Comparison of ENCODE assay signal across 12 mouse cellular contexts in genomic region chr15:29234635-29235034, GRCm38 (mm10).
DNase-seq lines count a peak whose midpoint lies in the region; ATAC-seq and TF ChIP-seq lines count a peak whose summit lies in the region.
"Had no signal": no experiment of that assay in that cellular context is flagged by ENCODE, and none has a peak within 500 bp of the region (broad histone marks: within the 10 kb centered on the region; RNA-seq: fewer than 3 reads in every experiment).

No protein-coding gene starts in this region.

- H3K9ac ChIP-seq in intestine, postnatal 0 days (ENCODE audit: low read depth, low read length): no peak overlapping the region
- H3K9ac ChIP-seq in intestine, embryonic 15.5 days: no peak overlapping the region
- no peak overlapping the region for H3K9ac ChIP-seq in ES-Bruce4 (ENCODE audit: low read depth, poor library complexity, severe bottlenecking)
- no peak overlapping the region for H3K9ac ChIP-seq in midbrain, embryonic 13.5 days (replicated peaks)
- H3K9ac ChIP-seq: kidney, embryonic 15.5 days; liver, embryonic 12.5 days had no signal

- ATAC-seq in intestine, postnatal 0 days: no peak
- ATAC-seq in intestine, embryonic 15.5 days: no peak
- ATAC-seq in midbrain, embryonic 13.5 days: no peak
- ATAC-seq: liver, embryonic 12.5 days had no signal

- TF ChIP-seq EP300 in ES-Bruce4 (IDR thresholded peaks at IDR 0.05; ENCODE audit: insufficient read depth, low read depth, low read length): no peak

- peak; percentile 10 for DNase-seq in adrenal gland, postnatal 10 days
- no peak for DNase-seq in adrenal gland, adult 8-10 months
- no peak for DNase-seq in brain, embryonic 14.5 days (ENCODE audit: low read depth)
- DNase-seq in urinary bladder, postnatal 10 days (ENCODE audit: low spot score): no peak
- DNase-seq: heart, postnatal 10 days; midbrain, embryonic 14.5 days had no signal

- H3K36me3 ChIP-seq in intestine, postnatal 0 days (ENCODE audit: control insufficient read depth, insufficient read depth): no peaks in the 10 kb centered on the region
- no peaks in the 10 kb centered on the region for H3K36me3 ChIP-seq in intestine, embryonic 15.5 days
- no peaks in the 10 kb centered on the region for H3K36me3 ChIP-seq in ES-Bruce4 (ENCODE audit: control insufficient read depth, insufficient read depth, low read length, poor library complexity, severe bottlenecking)
- no peaks in the 10 kb centered on the region for H3K36me3 ChIP-seq in midbrain, embryonic 13.5 days
- H3K36me3 ChIP-seq: kidney, embryonic 15.5 days; liver, embryonic 12.5 days had no signal

- H3K27me3 ChIP-seq in intestine, postnatal 0 days (replicated peaks; ENCODE audit: control insufficient read depth, insufficient read depth, low read length): no peaks in the 10 kb centered on the region
- no peaks in the 10 kb centered on the region for H3K27me3 ChIP-seq in intestine, embryonic 15.5 days (replicated peaks)
- no peaks in the 10 kb centered on the region for H3K27me3 ChIP-seq in ES-Bruce4 (ENCODE audit: control insufficient read depth, insufficient read depth, low read length, poor library complexity, severe bottlenecking)
- no peaks in the 10 kb centered on the region for H3K27me3 ChIP-seq in midbrain, embryonic 13.5 days
- H3K27me3 ChIP-seq: kidney, embryonic 15.5 days; liver, embryonic 12.5 days had no signal

- no peaks in the 10 kb centered on the region for H3K4me1 ChIP-seq in intestine, postnatal 0 days (replicated peaks; ENCODE audit: control insufficient read depth, insufficient read depth, low read length)
- no peaks in the 10 kb centered on the region for H3K4me1 ChIP-seq in intestine, embryonic 15.5 days (replicated peaks)
- H3K4me1 ChIP-seq in ES-Bruce4 (ENCODE audit: control insufficient read depth, insufficient read depth, low read length): no peaks in the 10 kb centered on the region
- H3K4me1 ChIP-seq in midbrain, embryonic 13.5 days (replicated peaks): no peaks in the 10 kb centered on the region
- H3K4me1 ChIP-seq: kidney, embryonic 15.5 days; liver, embryonic 12.5 days had no signal

- TF ChIP-seq POLR2A in ES-Bruce4 (IDR thresholded peaks at IDR 0.05; ENCODE audit: insufficient read depth, low read length): no peak
- no peak for TF ChIP-seq POLR2A in brain, embryonic 14.5 days (IDR thresholded peaks at IDR 0.05; ENCODE audit: borderline replicate concordance, extremely low read depth, insufficient read depth, insufficient read length, poor library complexity, severe bottlenecking)

- peak; percentile 15; the same call in 1 of the 2 replicates for TF ChIP-seq CTCF in intestine, postnatal 0 days (IDR thresholded peaks at IDR 0.05; ENCODE audit: low read depth)
- TF ChIP-seq CTCF in ES-Bruce4 (IDR thresholded peaks at IDR 0.05; ENCODE audit: low read depth, low read length): peak; percentile 58
- TF ChIP-seq CTCF in brain, embryonic 14.5 days (IDR thresholded peaks at IDR 0.05; ENCODE audit: borderline replicate concordance, extremely low read depth, insufficient read depth, insufficient read length): peak; percentile 31; the same call in 1 of the 2 replicates

- no peaks in the 10 kb centered on the region for H3K9me3 ChIP-seq in intestine, postnatal 0 days (ENCODE audit: control insufficient read depth)
- no peaks in the 10 kb centered on the region for H3K9me3 ChIP-seq in intestine, embryonic 15.5 days
- no peaks in the 10 kb centered on the region for H3K9me3 ChIP-seq in ES-Bruce4 (replicated peaks; ENCODE audit: control insufficient read depth, insufficient read depth, low read length, poor library complexity, severe bottlenecking)
- no peaks in the 10 kb centered on the region for H3K9me3 ChIP-seq in midbrain, embryonic 13.5 days
- H3K9me3 ChIP-seq: kidney, embryonic 15.5 days; liver, embryonic 12.5 days had no signal

- no peak overlapping the region for H3K4me2 ChIP-seq in intestine, postnatal 0 days (replicated peaks; ENCODE audit: low read depth)
- H3K4me2 ChIP-seq in intestine, embryonic 15.5 days (replicated peaks): no peak overlapping the region
- H3K4me2 ChIP-seq in midbrain, embryonic 13.5 days (replicated peaks): no peak overlapping the region
- H3K4me2 ChIP-seq: kidney, embryonic 15.5 days; liver, embryonic 12.5 days had no signal

- no peak overlapping the region for H3K4me3 ChIP-seq in intestine, postnatal 0 days (ENCODE audit: low read depth, low read length)
- no peak overlapping the region for H3K4me3 ChIP-seq in intestine, embryonic 15.5 days (replicated peaks)
- no peak overlapping the region for H3K4me3 ChIP-seq in ES-Bruce4 (ENCODE audit: low read depth, low read length)
- no peak overlapping the region for H3K4me3 ChIP-seq in midbrain, embryonic 13.5 days (replicated peaks)
- H3K4me3 ChIP-seq: kidney, embryonic 15.5 days; liver, embryonic 12.5 days had no signal

- no peak overlapping the region for H3K27ac ChIP-seq in intestine, postnatal 0 days (ENCODE audit: low read depth, low read length)
- H3K27ac ChIP-seq in intestine, embryonic 15.5 days: no peak overlapping the region
- no peak overlapping the region for H3K27ac ChIP-seq in ES-Bruce4 (ENCODE audit: insufficient read depth, low read length)
- no peak overlapping the region for H3K27ac ChIP-seq in midbrain, embryonic 13.5 days
- H3K27ac ChIP-seq: kidney, embryonic 15.5 days; liver, embryonic 12.5 days had no signal
